Mouse (Mus musculus) megakaryocyte, embryonic 14.5 days (primary cell): ENCODE results near the gene Meis2.

ENCODE experiments used
- FLI1 ChIP-seq: IDR thresholded peaks from 2 replicates; pipeline ENCODE4 v1.6.1; 2012; ENCODE audit warnings: low read length, inconsistent platforms, mixed read lengths
- GATA1 ChIP-seq: IDR thresholded peaks from 3 replicates; pipeline ENCODE4 v1.6.1; 2012; ENCODE audit warnings: mixed read lengths, low read length, inconsistent platforms, borderline replicate concordance

GRCm38 (mm10) chr2:116018781-116019465 lies 46.7 kb downstream of the Meis2 start:
- TF ChIP-seq GATA1 (no peak), FLI1 (no peak)
